Mouse (Mus musculus) Patski (cell line): Measurements from ENCODE around the gene Spag7. TPM values are rescaled to one million over a fixed set of nuclear protein-coding genes. Genes with fewer than 3 reads are reported as not detected.

Source experiments
- ATAC-seq: fragments of 100-300 bp; one replicate; pipeline ENCODE4 v1.8.0; 2021
- CTCF ChIA-PET: fragments of 350-600 bp; sonication (Branson Sonifier 250); formaldehyde crosslinking; loops from one replicate; lab custom pipeline; 2022; ENCODE audit warnings: inconsistent platforms; lab: Charles Lee
- POLR2A ChIA-PET: fragments of 350-600 bp; sonication (Branson Sonifier 250); formaldehyde crosslinking; loops from one replicate; lab custom pipeline; 2022; ENCODE audit warnings: antibody characterized with exemption, inconsistent platforms; lab: Charles Lee
- DNase-seq: peaks from one replicate; pipeline ENCODE4 v3.0.0-alpha.2; 2011; ENCODE audit warnings: low read depth, low spot score
- H3K27me3 ChIP-seq: fragments of 371-371 bp; one replicate; pipeline ENCODE4 v1.5.1; 2021
- CTCF ChIP-seq: fragments of 100-300 bp; IDR thresholded peaks from one replicate; pipeline ENCODE4 v1.5.1; 2021
- in situ Hi-C: fragments of 300-500 bp; cut with MboI; formaldehyde crosslinking; loops from 3 replicates; pipeline ENCODE4 v1.11.1; 2018; ENCODE audit warnings: low pct_unique_long_range_greater_than_20kb, mixed read lengths
- polyA plus RNA-seq: library from polyadenylated mRNA; unstranded; gene quantifications from one replicate; pipeline ENCODE4 v1.2.3, GENCODE M21; 2021

Spag7 gene
- polyA plus RNA-seq, 1 experiment from 2014 or later = 155 TPM

- in situ Hi-C loops = no loop called here
- H3K27me3 ChIP-seq = no peaks in the 10 kb centered on the region
- CTCF ChIA-PET = no interaction called here
- no peak for TF ChIP-seq CTCF
- POLR2A ChIA-PET = interaction anchor here (3.1 to 6.4 kb wide), 2 partner anchors 14 to 15 kb away, joined by 15 to 52 read pairs; partner anchors contain the start of gene Spag7
- ATAC-seq (peak; percentile 12), DNase-seq (no peak)
These were observed 15.6 kb downstream of the Spag7 start for GRCm38 (mm10) chr11:70653345-70654197.

- no peaks in the 10 kb centered on the region for H3K27me3 ChIP-seq
- ChIA-PET POLR2A (interaction anchor here (3.1 kb wide), 1 partner anchor 15 kb away, joined by 15 read pairs; the partner anchor contains the start of gene Spag7), CTCF (interaction anchor here (1.7 kb wide), 1 partner anchor 45 kb away, joined by 4 read pairs; no protein-coding TSS in a partner anchor)
- ATAC-seq (no peak), DNase-seq (no peak)
- in situ Hi-C loops = no loop called here
- TF ChIP-seq CTCF = no peak
These were observed 16.3 kb downstream of the Spag7 start for GRCm38 (mm10) chr11:70652884-70653344.

GRCm38 (mm10) chr11:70652029-70652883, 17.0 kb downstream of the Spag7 start:
- in situ Hi-C loops = no loop called here
- CTCF ChIA-PET = interaction anchor here (0.5 to 1.7 kb wide), 2 partner anchors 45 to 134 kb away, joined by 3 to 4 read pairs; no protein-coding TSS in a partner anchor
- no peaks in the 10 kb centered on the region for H3K27me3 ChIP-seq
- TF ChIP-seq CTCF = no peak
- no peak for ATAC-seq
- no peak for DNase-seq
- POLR2A ChIA-PET = interaction anchor here (3.1 kb wide), 1 partner anchor 16 kb away, joined by 15 read pairs; the partner anchor contains the start of gene Spag7

GRCm38 (mm10) chr11:70651391-70651790, 17.8 kb downstream of the Spag7 start:
- in situ Hi-C loops = no loop called here
- DNase-seq (no peak), ATAC-seq (no peak)
- H3K27me3 ChIP-seq = no peaks in the 10 kb centered on the region
- ChIA-PET POLR2A (interaction anchor here (3.1 kb wide), 1 partner anchor 17 kb away, joined by 15 read pairs; the partner anchor contains the start of gene Spag7), CTCF (interaction anchor here (1.7 kb wide), 1 partner anchor 46 kb away, joined by 4 read pairs; no protein-coding TSS in a partner anchor)
- no peak for TF ChIP-seq CTCF

GRCm38 (mm10) chr11:70650322-70651175, 18.7 kb downstream of the Spag7 start:
- ATAC-seq (no peak), DNase-seq (no peak)
- in situ Hi-C loops = no loop called here
- TF ChIP-seq CTCF = no peak
- ChIA-PET POLR2A (interaction anchor here (0.6 to 4.2 kb wide), 3 partner anchors 18 to 127 kb away, joined by 3 to 21 read pairs (median 15); partner anchors contain the start of gene Spag7), CTCF (no interaction called here)
- H3K27me3 ChIP-seq = no peaks in the 10 kb centered on the region

- in situ Hi-C loops = no loop called here
- ATAC-seq = no peak
- no peaks in the 10 kb centered on the region for H3K27me3 ChIP-seq
- no peak for DNase-seq
- POLR2A ChIA-PET = interaction anchor here (4.2 kb wide), 1 partner anchor 19 kb away, joined by 21 read pairs; the partner anchor contains the start of gene Spag7
- CTCF ChIA-PET = interaction anchor here (1.1 kb wide), 1 partner anchor 13 kb away, joined by 3 read pairs; no protein-coding TSS in a partner anchor
- TF ChIP-seq CTCF = no peak
These were observed 20.0 kb downstream of the Spag7 start for GRCm38 (mm10) chr11:70649185-70649734.

GRCm38 (mm10) chr11:70648512-70648911, 20.7 kb downstream of the Spag7 start:
- ATAC-seq (no peak), DNase-seq (no peak)
- ChIA-PET CTCF (interaction anchor here (1.1 kb wide), 1 partner anchor 14 kb away, joined by 3 read pairs; no protein-coding TSS in a partner anchor), POLR2A (interaction anchor here (3.2 to 4.2 kb wide), 2 partner anchors 20 to 39 kb away, joined by 7 to 21 read pairs; partner anchors contain the start of genes Camta2 and Spag7)
- in situ Hi-C loops = no loop called here
- no peaks in the 10 kb centered on the region for H3K27me3 ChIP-seq
- no peak for TF ChIP-seq CTCF

GRCm38 (mm10) chr11:70647716-70648420, 21.3 kb downstream of the Spag7 start:
- CTCF ChIA-PET = interaction anchor here (0.9 to 1.5 kb wide), 2 partner anchors 13 to 20 kb away, joined by 3 read pairs; no protein-coding TSS in a partner anchor
- H3K27me3 ChIP-seq = no peaks in the 10 kb centered on the region
- ATAC-seq (no peak), DNase-seq (no peak)
- POLR2A ChIA-PET = interaction anchor here (0.6 to 4.2 kb wide), 6 partner anchors 8 to 1794 kb away, joined by 3 to 21 read pairs (median 4); partner anchors contain the start of genes Camta2 and Spag7
- TF ChIP-seq CTCF = no peak
- in situ Hi-C loops = no loop called here
